Mouse (Mus musculus) G1E-ER4 (cell line): ENCODE results near the gene Ptprd. TPM values are rescaled to one million over a fixed set of nuclear protein-coding genes. Genes with fewer than 3 reads are reported as not detected.

ENCODE experiments used
- GATA1 ChIP-seq: IDR thresholded peaks from one replicate; pipeline ENCODE4 v1.8.0; 2012; ENCODE audit warnings: low read length, inconsistent platforms
- polyA plus RNA-seq: library from polyadenylated mRNA; stranded (reverse); fragments of >175 nt; gene quantifications from 2 replicates; pipeline ENCODE4 v1.2.3, GENCODE M21; 2012

The Ptprd gene
- polyA plus RNA-seq, 1 experiment: not detected

DNA sequence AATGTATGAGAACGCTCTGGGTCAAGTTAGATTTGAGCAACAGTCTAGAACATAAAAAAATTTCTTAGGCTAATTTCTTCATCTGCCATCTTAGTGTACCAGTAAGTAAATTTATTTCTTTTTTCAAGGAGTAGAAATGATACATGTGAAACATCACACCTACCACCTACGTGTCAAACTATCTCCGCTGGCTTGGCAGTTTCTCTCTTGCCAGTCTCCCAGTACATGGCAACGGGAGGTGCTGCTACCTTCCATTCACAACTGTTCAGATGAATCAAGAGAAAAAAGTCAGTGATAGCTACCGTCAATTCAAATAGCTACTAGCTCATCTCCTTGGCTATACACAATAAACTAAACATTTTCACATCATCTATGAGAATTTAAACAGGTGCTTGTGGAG lies 1823.9 kb downstream of the Ptprd start:
- no peak for TF ChIP-seq GATA1

DNA sequence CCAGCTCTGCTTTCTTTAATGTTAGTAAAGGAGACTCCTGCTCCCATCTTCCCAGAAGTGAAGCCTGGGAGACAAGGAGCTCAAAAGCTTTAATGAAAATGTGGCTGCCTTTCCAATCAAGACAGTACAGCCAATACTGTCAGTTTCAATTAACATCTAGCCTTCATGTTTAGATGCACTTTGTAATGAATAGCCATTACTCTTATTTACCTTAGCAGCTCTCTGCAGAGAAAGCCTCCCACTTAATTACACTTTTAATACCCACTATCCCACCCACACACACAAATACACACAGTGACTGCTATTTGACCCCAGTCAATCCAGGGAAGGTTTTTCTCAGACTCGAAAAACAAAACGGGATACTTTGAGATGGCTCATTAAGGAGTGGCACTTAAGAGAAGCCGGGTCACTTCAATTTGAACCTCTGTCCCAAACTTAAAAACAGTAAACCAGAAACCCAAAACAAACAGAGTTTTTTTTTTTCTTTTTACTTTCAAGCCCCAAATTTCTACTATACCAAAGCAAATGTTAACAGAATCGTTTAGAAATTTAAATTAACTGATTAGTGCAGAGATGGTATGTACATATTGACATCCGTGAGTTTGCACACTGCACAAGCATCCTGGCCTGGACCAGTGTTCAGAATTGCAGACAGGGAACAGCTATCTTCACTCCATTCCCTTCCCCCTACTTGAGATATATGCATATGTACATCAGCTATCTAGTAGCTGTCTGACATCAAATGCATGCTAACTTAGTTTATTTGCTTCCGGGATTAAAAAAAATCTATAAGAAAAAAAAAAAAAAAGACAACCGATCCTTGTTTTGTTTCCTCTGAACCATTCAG lies 1824.6 kb downstream of the Ptprd start:
- TF ChIP-seq GATA1: no peak

DNA sequence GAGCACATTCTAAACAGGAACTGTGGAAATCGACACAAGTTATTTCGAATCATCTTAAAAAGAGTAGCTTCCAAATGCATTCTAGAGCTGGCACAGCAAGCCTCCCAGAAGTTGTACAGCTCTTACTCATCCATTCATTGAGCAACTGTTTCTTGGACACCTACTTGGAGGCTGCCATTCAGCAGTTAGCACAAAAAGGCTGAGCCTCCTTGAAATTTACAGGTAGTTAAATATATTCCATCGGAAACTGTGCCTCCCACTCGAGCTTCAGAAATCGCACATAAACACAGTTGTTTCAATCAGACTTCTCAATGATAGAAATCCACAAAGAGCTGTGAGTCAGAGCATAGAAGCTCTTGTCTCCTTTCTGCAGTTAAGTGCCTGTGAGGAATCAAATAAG lies 1825.9 kb downstream of the Ptprd start:
- no peak for TF ChIP-seq GATA1

- TF ChIP-seq GATA1: no peak
Measured at GRCm38 (mm10) chr4:76380312-76380917, 1831.3 kb downstream of the Ptprd start.

GRCm38 (mm10) chr4:76370041-76370880 lies 1841.5 kb downstream of the Ptprd start:
- no peak for TF ChIP-seq GATA1

DNA sequence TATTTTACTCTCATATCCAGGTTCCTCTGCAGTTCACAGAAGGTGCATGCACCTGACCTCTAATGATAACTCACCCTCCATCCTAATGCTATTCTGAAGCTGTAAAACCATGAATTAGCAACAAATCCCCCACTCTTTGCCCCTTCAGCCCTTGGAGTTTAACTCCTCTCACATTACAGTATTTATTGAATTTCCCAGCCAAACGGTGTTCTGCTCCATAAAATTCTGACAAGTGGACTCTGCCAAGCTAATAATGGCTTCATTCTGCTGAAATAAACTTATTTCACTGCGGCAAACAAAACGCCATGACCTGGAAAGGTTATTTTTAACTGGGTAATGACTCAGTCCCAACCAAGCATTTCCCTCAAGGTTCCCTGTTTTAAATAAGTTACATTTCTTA lies 1842.7 kb downstream of the Ptprd start:
- no peak for TF ChIP-seq GATA1

DNA sequence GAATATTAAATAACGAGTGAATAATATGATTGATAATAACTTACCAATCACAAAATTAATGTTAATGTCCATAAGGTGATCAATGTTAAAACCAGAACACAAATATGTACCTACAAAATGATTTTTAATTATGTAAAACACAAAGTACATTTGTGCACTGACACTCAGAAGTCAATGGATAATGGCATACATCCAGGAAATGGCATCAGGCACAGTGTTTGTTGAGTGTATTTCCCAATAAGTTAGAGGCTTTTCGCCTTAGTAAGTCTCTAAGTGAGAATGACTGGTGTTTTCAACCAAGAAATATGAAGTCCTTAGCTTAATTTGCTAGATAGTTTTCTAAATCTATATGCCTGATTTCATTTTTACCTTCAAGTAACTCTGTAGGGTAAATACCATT lies 1843.5 kb downstream of the Ptprd start:
- no peak for TF ChIP-seq GATA1

DNA sequence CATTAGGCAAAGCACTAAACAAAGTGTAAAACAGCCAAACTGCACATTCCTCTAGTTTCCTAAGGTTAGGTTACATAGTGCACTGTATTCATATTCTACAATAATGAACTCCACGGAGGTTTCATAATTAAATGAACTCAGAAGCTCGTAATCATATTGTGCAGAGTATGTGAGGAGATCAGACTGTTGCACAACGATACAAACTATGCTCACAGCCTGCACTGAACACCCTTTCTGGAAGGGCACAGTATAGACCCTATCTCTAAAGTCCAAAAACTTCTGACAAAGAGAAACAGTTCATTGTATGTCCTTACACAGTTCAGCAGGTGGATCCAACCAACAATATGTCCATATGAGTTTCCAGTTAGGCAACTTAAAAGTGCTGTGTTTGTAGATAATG lies 1844.5 kb downstream of the Ptprd start:
- no peak for TF ChIP-seq GATA1

DNA sequence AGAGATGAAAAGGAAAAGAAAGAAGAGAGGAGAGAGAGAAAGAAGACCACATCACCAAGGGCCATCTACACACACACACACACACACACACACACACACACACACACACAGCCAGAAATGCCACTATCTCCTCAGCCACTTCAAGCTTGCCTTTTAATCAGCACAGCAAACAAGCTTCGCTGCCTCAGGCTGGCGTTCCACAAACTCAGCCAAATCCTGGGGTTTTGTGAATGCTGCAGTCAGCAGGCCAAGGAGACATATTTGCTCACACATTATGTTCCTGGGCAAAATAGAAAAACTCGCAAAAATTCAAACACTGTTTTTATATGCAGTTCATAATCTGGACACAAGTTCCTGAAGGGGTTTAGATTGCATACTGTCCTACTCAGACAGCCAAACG lies 1845.9 kb downstream of the Ptprd start:
- TF ChIP-seq GATA1: no peak

DNA sequence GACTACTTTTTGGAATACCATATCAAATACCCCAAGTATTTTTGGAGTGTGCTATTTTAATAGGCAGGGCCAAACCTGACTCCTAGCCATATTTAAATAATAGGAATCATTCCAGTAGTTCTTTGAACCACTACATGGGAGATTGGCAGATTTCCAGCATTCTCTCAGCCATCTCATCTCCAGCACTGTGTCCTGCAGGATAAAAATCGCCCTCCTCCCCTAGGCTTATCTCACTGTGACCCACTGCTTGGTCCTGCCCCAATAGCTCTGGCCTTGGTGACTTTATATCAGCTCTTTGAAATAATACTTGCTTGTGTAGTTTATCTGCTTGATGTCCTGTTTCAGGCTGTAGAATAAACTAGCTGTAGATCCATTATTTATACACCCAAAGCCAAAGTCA lies 1850.2 kb downstream of the Ptprd start:
- no peak for TF ChIP-seq GATA1

- TF ChIP-seq GATA1: no peak
Measured at GRCm38 (mm10) chr4:76354167-76354566, 1857.6 kb downstream of the Ptprd start.

DNA sequence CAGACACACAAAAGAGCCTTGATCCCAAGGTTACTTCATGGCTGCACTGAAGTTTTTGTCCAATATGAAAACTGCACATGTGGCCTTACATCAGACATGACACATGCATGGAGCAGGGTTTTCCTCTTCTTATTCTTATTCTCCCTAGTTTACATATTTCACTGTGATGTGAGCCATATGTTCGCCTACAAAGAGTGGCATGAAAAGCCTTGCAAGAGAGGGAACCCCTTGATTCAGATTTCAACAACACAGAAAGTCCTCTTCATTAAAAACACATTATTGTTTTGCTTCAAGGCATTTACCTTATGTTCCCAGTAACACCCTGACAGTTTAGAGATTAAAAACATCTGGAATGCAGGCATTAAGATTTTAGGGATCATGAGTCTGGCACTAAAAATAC lies 1859.3 kb downstream of the Ptprd start:
- TF ChIP-seq GATA1: no peak

DNA sequence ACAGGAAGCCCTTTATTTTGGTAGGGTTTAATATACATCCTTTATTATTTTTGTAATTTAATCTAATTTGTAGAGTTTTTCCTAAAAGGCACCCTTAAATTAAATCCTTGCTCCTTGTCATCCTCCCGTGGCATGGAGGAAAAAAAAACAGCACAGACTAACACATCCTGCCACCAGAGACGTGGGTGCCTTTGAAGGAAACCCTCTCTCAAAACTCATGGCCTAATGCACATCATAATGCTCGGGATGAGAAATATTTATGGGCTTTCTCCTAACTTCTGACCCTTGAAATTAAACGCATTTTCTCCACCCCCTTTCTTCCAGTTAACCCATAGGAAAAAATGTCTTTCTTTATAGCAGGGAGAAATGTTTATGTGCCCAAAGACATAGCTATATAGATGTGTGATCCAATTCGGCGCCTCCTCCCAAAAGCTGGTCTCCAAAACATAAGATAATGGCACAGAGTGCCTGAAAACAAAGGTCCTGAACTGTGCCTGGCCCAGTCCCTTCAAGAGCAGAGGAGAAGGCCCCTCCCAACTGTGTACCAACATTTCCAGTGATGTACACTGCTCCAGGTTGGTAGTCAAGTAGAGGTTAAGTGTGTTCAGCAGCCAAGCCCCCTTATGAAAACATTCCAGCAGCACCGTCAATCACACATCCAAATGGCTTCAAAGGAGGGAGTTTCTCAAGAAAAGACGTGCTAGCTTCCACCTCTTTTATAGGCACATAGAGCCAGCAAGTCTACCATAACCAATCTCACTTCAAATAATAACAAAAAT lies 1860.4 kb downstream of the Ptprd start:
- TF ChIP-seq GATA1: no peak

DNA sequence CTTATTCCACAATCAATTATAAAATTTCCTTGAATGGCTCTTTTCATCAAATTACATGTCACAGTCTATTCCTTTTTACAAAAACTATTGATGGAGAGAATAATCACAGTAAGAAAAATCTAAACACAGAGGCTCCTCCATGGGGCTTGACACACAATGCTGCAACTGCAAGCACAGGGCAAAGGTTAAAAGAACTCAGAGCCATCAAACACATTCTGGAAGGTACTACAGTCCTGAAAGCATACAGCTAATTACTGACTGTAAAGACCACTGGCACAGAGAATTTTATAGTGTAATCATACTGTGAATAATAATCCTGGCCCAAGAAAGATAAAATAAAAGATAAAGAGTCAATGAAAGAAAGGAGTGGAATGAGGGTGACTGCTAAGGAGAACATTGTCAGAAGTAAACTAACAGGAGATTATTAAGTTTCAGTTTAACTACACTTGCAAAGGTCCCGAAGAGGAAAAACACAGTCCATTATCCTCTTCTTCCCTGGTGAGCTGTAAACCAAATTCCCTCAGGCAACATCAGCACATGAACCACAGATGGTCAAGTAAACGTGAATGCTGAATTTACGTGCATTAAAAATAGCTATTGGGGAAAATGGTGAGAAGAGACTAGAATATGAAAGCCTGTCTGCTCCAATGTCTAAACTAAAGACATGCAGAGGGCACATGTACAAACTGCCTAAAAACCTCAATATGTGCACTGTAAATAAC lies 1861.4 kb downstream of the Ptprd start:
- no peak for TF ChIP-seq GATA1

DNA sequence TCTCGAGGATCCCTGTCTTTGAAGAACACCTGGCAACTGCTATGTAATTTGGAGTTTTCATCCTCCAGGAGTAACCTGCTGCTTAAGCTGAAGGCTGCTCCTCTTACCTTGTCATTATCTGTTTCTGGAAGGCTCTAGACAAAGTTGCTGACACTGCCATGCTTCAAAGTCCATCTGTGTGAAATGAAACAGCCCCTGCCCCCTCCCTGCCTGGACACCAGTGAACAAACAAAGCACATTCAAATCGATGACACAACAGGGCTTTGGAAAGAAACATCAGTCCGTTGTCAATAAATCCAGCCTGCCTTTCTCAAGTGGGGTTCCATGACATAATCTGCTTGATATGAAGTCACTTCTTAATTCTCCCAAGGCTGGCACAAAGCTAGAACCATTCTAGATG lies 1867.7 kb downstream of the Ptprd start:
- TF ChIP-seq GATA1: no peak

- no peak for TF ChIP-seq GATA1
Measured at GRCm38 (mm10) chr4:76337926-76338325, 1873.8 kb downstream of the Ptprd start.
